Mouse (Mus musculus) hindlimb bud, embryonic 11.5 days (tissue): Measurements from ENCODE around the gene Galnt4.
"Not testable (repeated sequence)": the region's sequence is repeated elsewhere in the genome, so short reads cannot be mapped to it uniquely, and the experiment has no call there.

ENCODE experiments used
- DNase-seq: peaks from one replicate; pipeline ENCODE4 v3.0.0-alpha.2; 2012; ENCODE audit warnings: low read depth, low spot score; ENCODE audit errors: extremely low spot score

The Galnt4 gene

GRCm38 (mm10) chr10:99154635-99155034 lies 46.7 kb downstream of the Galnt4 start:
- no peak for DNase-seq

- DNase-seq = no peak
Measured at GRCm38 (mm10) chr10:99156808-99157207, 48.8 kb downstream of the Galnt4 start.

- not testable (repeated sequence) for DNase-seq
Measured at GRCm38 (mm10) chr10:99157697-99158096, 49.7 kb downstream of the Galnt4 start.

- no peak for DNase-seq
Measured at GRCm38 (mm10) chr10:99161987-99162582, 54.1 kb downstream of the Galnt4 start.
